Mouse (Mus musculus): ENCODE measurements at regions not wholly inside any gene's neighbourhood (a gene's known extent, or its start where the extent isn't known, plus 50 kb on each side); places are given as distances from the start of the nearest gene placed in this dataset.

DNA sequence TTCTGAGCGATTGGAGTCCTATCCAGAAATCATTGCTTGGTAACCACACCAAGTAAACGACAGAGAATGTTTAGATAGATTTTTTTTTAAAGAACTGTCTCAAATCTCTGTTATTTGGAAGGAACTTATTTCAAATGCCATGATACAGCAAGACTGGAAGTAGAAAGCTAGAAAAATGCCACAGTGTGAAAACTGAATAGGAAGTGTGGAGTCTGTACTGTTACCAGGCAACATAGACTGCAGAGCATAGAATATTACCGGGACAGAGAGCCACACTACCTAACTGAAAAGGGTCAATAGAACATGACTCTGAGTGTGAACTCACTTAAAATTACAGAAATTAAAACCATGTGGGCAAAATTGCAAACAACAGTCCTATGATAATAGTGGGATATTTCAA lies 52.4 kb upstream of the Adcy1 start:
- no peak for DNase-seq (ENCODE audit: extremely low read depth, insufficient read length, low spot score)

GRCm38 (mm10) chr11:6999329-6999728 lies 64.0 kb upstream of the Adcy1 start:
- no peak for DNase-seq (ENCODE audit: extremely low read depth, insufficient read length, low spot score)

DNA sequence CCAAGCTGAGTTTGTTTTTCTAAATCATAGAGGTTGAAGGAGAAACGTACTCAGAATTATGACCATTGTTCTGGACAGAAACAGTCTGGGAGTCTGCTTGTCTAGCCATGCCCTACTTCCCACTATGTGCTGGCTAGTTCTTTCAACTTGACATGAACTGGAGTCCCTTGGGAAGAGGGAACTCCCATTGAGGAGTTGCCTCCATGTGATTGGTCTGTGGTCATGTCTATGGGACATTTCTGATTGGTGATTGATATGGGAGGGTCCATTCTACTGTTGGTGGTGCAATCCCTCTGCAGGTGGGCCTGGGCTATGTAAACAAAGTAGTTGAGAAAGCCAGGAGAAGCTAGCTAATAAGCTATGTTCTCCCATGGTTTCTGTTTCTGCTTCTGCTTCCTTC lies 64.5 kb upstream of the Adcy1 start:
- no peak for DNase-seq (ENCODE audit: extremely low read depth, insufficient read length, low spot score)

GRCm38 (mm10) chr11:6997508-6997907 lies 65.8 kb upstream of the Adcy1 start:
- no peak for DNase-seq (ENCODE audit: extremely low read depth, insufficient read length, low spot score)

GRCm38 (mm10) chr11:6993731-6994130 lies 69.6 kb upstream of the Adcy1 start:
- DNase-seq (ENCODE audit: extremely low read depth, insufficient read length, low spot score) = no peak

DNA sequence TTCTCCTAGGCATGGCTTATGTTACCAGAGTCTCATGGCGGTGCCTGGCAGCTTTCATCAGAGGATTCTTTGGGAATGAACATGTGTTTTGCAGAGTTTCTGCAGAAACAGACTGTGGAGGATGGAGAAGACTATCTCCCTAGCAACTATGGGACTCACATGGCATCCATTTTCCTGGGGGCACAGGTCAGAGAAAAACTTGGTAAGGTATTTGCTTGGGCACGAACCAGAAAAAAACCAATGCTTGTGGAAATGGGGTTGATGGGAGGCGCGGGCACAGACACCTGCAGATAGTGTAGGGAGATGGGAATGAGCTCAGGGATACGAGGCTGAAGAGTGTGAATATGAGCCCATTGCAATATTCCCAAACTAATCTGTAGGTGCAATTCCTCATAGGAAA lies 71.7 kb upstream of the Adcy1 start:
- no peak for DNase-seq (ENCODE audit: extremely low read depth, insufficient read length, low spot score)

GRCm38 (mm10) chr11:6990711-6991110 lies 72.6 kb upstream of the Adcy1 start:
- DNase-seq (ENCODE audit: extremely low read depth, insufficient read length, low spot score) = no peak

DNA sequence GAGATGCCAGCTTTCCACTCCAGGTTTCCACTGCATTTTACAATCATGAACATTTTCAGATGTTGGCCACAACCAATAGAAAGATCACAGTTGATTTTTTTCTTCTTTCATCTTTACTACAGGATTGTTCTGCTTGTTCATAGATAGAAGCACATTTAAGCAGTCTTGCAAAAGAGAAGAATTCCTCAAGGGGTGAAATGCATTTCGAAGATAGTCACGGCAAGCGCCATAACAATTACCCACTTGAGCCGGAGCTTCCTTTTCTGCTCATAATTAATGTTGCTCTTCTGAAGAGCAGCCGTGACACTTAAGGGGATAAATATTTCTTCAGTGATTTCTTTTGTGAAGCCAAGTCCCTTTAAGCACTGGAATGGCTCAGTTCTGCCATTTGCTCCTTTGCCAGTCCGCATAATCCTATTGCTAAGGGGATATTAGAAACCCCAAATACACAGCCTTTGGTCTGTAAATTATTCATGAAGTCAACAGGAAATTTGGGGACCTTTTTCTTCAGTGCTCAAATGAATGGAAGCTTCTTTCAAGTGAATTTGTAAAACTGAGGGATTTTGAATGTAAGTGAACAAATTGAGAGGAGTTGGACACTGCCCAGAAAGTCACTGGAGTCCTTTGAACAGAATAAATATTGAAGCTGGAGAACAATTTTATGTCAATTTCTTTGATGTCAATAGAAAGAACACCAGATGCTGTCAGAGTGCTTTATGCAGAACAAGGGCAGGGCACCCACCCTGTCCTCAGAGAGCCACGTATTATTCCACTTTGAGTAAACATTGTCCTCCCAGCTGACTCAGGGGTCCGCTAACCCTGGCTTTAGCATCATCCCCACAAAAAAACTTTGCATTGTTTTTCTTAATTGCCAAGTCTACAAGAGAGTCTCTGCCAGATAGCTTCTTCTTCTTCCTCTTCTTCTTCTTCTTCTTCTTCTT lies 74.1 kb upstream of the Adcy1 start:
- no peak for DNase-seq (ENCODE audit: extremely low read depth, insufficient read length, low spot score)

DNA sequence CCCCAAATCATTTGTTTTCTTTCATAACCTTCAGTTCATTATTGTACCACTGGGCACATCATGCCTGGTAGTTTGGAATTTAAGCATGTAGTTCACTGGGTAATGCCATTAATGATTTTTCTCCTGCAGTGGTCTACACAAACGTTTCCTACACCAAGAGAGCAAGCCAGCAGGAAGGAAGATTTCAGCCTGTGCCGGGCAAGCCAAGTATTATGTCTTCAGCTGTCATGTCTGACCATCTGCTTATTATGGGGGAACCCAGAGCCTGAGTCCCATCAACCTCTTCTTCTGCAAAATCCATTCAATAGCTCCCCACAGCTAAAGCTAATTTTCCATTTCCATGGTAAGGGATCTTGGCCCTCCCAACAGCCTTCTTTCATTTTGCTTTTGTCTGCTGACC lies 75.3 kb upstream of the Adcy1 start:
- DNase-seq (ENCODE audit: extremely low read depth, insufficient read length, low spot score) = no peak

DNA sequence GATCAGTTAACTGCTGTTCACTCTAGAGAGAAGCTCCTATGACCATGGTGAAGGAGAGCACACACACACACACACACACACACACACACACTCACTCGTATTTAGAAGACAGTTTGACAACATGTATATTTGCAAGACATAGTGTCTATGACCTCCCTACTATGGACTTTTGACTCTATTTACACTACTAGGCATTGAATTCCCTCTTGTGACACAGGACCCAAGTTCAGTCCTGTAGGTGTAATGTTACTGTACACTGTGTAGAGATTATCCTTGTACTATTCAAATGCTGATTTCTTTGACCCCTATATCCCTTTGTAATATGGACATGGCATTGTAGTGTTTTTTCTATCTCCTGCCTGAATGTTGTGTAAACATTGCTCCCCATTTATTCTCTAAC lies 76.2 kb upstream of the Adcy1 start:
- no peak for DNase-seq (ENCODE audit: extremely low read depth, insufficient read length, low spot score)

DNA sequence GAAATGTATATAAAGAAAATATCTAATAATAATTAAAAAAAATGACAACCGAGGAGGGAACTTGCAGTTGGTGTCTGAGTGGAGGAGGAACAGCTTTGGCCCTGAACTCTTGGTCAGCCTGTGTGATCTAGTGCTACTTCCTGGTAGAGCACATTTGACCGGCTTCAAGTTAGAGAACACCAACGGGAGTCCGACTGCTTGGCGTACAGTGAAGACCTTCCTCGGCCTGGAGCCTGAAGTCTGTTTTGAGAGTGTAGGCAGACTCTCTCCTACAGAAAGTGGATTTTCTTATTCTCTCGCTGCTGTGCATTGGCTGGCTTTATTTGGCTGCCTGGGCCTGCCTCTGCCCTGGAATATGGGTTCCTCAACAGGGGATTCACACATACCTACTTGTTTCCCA lies 81.2 kb upstream of the Adcy1 start:
- DNase-seq (ENCODE audit: extremely low read depth, insufficient read length, low spot score) = no peak

- no peak for DNase-seq (ENCODE audit: extremely low read depth, insufficient read length, low spot score)
These were observed 83.6 kb upstream of the Adcy1 start for GRCm38 (mm10) chr11:6979656-6980055.

- no peak for DNase-seq (ENCODE audit: extremely low read depth, insufficient read length, low spot score)
These were observed 94.1 kb upstream of the Adcy1 start for GRCm38 (mm10) chr11:6969196-6969595.

GRCm38 (mm10) chr11:6966968-6967367 lies 96.3 kb upstream of the Adcy1 start:
- no peak for DNase-seq (ENCODE audit: extremely low read depth, insufficient read length, low spot score)

GRCm38 (mm10) chr11:6964524-6964923 lies 98.8 kb upstream of the Adcy1 start:
- DNase-seq (ENCODE audit: extremely low read depth, insufficient read length, low spot score) = no peak

DNA sequence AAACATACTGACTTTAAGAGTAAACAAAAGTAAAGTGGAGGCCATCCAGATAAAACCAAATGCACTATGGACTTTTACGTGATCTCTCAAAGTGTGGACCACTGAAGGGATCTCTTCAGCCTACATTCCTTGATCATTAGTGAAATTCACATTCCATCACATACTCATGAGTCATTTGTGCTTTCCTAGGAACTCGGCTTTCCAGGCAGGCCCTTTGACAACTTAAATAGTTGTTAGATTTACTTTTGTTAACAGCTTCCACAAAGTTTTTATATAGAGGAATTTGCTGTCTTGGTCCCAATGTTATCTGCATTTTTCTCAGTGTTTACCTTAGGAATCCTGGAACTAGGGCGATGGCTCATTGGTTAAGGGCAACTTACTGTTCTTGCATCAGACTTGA lies 99.7 kb upstream of the Adcy1 start:
- DNase-seq (ENCODE audit: extremely low read depth, insufficient read length, low spot score) = peak; percentile 14

GRCm38 (mm10) chr11:6962786-6963575 lies 100.3 kb upstream of the Adcy1 start:
- no peak for DNase-seq (ENCODE audit: extremely low read depth, insufficient read length, low spot score)

GRCm38 (mm10) chr11:6962322-6962721 lies 101.0 kb upstream of the Adcy1 start:
- no peak for DNase-seq (ENCODE audit: extremely low read depth, insufficient read length, low spot score)

DNA sequence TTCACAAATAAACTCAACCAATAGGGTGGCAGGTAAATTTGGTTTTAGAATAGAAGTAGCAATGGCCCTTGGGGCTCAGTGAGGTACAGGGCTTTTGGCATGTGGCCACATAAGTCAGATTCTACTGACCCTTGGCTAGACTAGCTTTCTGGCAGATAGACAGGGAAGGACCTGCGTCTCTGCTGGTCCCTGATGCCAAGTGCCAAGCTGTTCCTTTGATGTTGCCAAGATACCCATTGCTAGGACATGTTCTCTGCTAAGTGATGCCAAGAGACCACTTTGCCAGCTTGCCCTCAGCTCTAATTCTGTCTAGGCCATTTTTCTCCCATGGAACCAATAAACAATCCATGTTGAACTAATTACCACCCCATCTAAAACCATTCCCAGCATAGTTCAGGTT lies 110.5 kb upstream of the Adcy1 start:
- no peak for DNase-seq (ENCODE audit: extremely low read depth, insufficient read length, low spot score)

GRCm38 (mm10) chr11:6951361-6951760 lies 111.9 kb upstream of the Adcy1 start:
- DNase-seq (ENCODE audit: extremely low read depth, insufficient read length, low spot score) = no peak

GRCm38 (mm10) chr11:6949051-6949450 lies 111.6 kb upstream of the Gm11983 start:
- no peak for DNase-seq (ENCODE audit: extremely low read depth, insufficient read length, low spot score)

GRCm38 (mm10) chr11:6934157-6934556 lies 96.7 kb upstream of the Gm11983 start:
- no peak for DNase-seq (ENCODE audit: extremely low read depth, insufficient read length, low spot score)

Measured in 3134 (cell line).